Mouse (Mus musculus): ENCODE results near the gene Tmem59. TPM values are rescaled to one million over a fixed set of nuclear protein-coding genes. Genes with fewer than 3 reads are reported as not detected.

The Tmem59 gene
- polyA plus RNA-seq, 1 experiment from 2014 or later = 395 TPM

- WGBS = 79% methylated on average over 2 of the region's 2 CpGs
- peaks cover 34% of the 10 kb centered on the region for H3K4me1 ChIP-seq (replicated peaks)
- H3K4me3 ChIP-seq (replicated peaks) = no peak overlapping the region
- H3K27ac ChIP-seq = no peak overlapping the region
- H3K9ac ChIP-seq (replicated peaks) = no peak overlapping the region
- H3K36me3 ChIP-seq = peaks cover 17% of the 10 kb centered on the region
- no peak overlapping the region for H3K4me2 ChIP-seq (replicated peaks)
- no peaks in the 10 kb centered on the region for H3K27me3 ChIP-seq
- H3K9me3 ChIP-seq = no peaks in the 10 kb centered on the region
- no peak for ATAC-seq
Measured at GRCm38 (mm10) chr4:107182796-107183195, 4.6 kb downstream of the Tmem59 start.

GRCm38 (mm10) chr4:107183203-107183602 lies 5.0 kb downstream of the Tmem59 start:
- H3K4me3 ChIP-seq (replicated peaks) = no peak overlapping the region
- no peak overlapping the region for H3K9ac ChIP-seq (replicated peaks)
- peaks cover 21% of the 10 kb centered on the region for H3K36me3 ChIP-seq
- no peak overlapping the region for H3K27ac ChIP-seq
- no peak for ATAC-seq
- no peaks in the 10 kb centered on the region for H3K9me3 ChIP-seq
- peaks cover 32% of the 10 kb centered on the region for H3K4me1 ChIP-seq (replicated peaks)
- WGBS = 93% methylated on average over 4 of the region's 4 CpGs
- H3K4me2 ChIP-seq (replicated peaks) = no peak overlapping the region
- no peaks in the 10 kb centered on the region for H3K27me3 ChIP-seq

GRCm38 (mm10) chr4:107185703-107186102 lies 7.5 kb downstream of the Tmem59 start:
- WGBS = 72% methylated on average over 3 of the region's 3 CpGs
- no peak for ATAC-seq
- H3K9me3 ChIP-seq = no peaks in the 10 kb centered on the region

GRCm38 (mm10) chr4:107193841-107194240 lies 15.6 kb downstream of the Tmem59 start:
- peaks cover 82% of the 10 kb centered on the region for H3K36me3 ChIP-seq
- H3K27ac ChIP-seq = no peak overlapping the region
- H3K27me3 ChIP-seq = no peaks in the 10 kb centered on the region
- no peak overlapping the region for H3K4me2 ChIP-seq (replicated peaks)
- WGBS = 99% methylated on average over 3 of the region's 3 CpGs
- ATAC-seq = no peak
- H3K4me1 ChIP-seq (replicated peaks) = no peaks in the 10 kb centered on the region
- H3K9me3 ChIP-seq = no peaks in the 10 kb centered on the region
- H3K9ac ChIP-seq (replicated peaks) = no peak overlapping the region
- H3K4me3 ChIP-seq (replicated peaks) = no peak overlapping the region

More at GRCm38 (mm10) chr4:107185703-107186102, 7.5 kb downstream of the Tmem59 start:
- H3K36me3 ChIP-seq = peaks cover 43% of the 10 kb centered on the region
- H3K9ac ChIP-seq (replicated peaks) = no peak overlapping the region
- no peaks in the 10 kb centered on the region for H3K27me3 ChIP-seq
- no peak overlapping the region for H3K4me3 ChIP-seq (replicated peaks)
- H3K27ac ChIP-seq = no peak overlapping the region
- H3K4me1 ChIP-seq (replicated peaks) = peaks cover 22% of the 10 kb centered on the region
- H3K4me2 ChIP-seq (replicated peaks) = no peak overlapping the region

- WGBS = 95% methylated on average over 2 of the region's 2 CpGs
- Histone ChIP-seq H3K4me2 (replicated peaks) (no peak overlapping the region), H3K27ac (no peak overlapping the region), H3K4me3 (replicated peaks) (no peak overlapping the region), H3K9ac (replicated peaks) (no peak overlapping the region), H3K4me1 (replicated peaks) (no peaks in the 10 kb centered on the region), H3K9me3 (no peaks in the 10 kb centered on the region), H3K36me3 (peaks cover 86% of the 10 kb centered on the region), H3K27me3 (no peaks in the 10 kb centered on the region)
- ATAC-seq = no peak
Measured at GRCm38 (mm10) chr4:107196454-107196853, 18.3 kb downstream of the Tmem59 start.

GRCm38 (mm10) chr4:107198072-107198471 lies 19.9 kb downstream of the Tmem59 start:
- no peak overlapping the region for H3K9ac ChIP-seq (replicated peaks)
- H3K36me3 ChIP-seq = peaks cover 90% of the 10 kb centered on the region
- no peak overlapping the region for H3K27ac ChIP-seq
- WGBS = 96% methylated on average over 5 of the region's 5 CpGs
- H3K4me1 ChIP-seq (replicated peaks) = no peaks in the 10 kb centered on the region
- H3K27me3 ChIP-seq = no peaks in the 10 kb centered on the region
- ATAC-seq = no peak
- no peak overlapping the region for H3K4me2 ChIP-seq (replicated peaks)
- no peaks in the 10 kb centered on the region for H3K9me3 ChIP-seq
- H3K4me3 ChIP-seq (replicated peaks) = no peak overlapping the region

- peaks cover 96% of the 10 kb centered on the region for H3K36me3 ChIP-seq
- H3K4me3 ChIP-seq (replicated peaks) = no peak overlapping the region
- no peaks in the 10 kb centered on the region for H3K27me3 ChIP-seq
- no peak overlapping the region for H3K27ac ChIP-seq
- WGBS = 97% methylated on average over 3 of the region's 3 CpGs
- no peaks in the 10 kb centered on the region for H3K4me1 ChIP-seq (replicated peaks)
- no peaks in the 10 kb centered on the region for H3K9me3 ChIP-seq
- H3K9ac ChIP-seq (replicated peaks) = no peak overlapping the region
- no peak for ATAC-seq
- no peak overlapping the region for H3K4me2 ChIP-seq (replicated peaks)
Measured at GRCm38 (mm10) chr4:107201779-107202178, 23.6 kb downstream of the Tmem59 start.

DNA sequence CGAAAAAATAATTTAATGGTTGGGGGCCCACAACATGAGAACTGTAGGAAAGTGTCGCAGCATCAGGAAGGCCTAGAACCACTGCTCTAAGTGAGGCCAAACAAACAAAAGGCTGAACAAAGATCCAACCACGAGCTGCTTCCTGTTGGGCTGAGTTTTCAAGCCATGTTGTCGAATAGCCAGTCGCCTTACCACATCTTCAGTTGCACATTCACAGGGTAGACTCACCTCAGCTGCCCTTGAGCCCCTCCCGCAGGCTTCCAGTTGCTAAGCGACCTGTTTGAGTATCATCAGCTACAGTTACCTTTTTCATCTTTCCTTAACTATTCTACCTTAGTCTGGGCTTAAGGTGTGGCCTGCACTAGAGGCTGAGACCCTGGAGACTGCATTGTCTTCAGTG lies 24.8 kb downstream of the Tmem59 start:
- ATAC-seq = no peak
- Histone ChIP-seq H3K27ac (no peak overlapping the region), H3K4me2 (replicated peaks) (no peak overlapping the region), H3K4me1 (replicated peaks) (no peaks in the 10 kb centered on the region), H3K36me3 (peaks cover 93% of the 10 kb centered on the region), H3K27me3 (no peaks in the 10 kb centered on the region), H3K9me3 (no peaks in the 10 kb centered on the region), H3K9ac (replicated peaks) (no peak overlapping the region), H3K4me3 (replicated peaks) (no peak overlapping the region)
- 88% methylated on average over 7 of the region's 7 CpGs for WGBS

DNA sequence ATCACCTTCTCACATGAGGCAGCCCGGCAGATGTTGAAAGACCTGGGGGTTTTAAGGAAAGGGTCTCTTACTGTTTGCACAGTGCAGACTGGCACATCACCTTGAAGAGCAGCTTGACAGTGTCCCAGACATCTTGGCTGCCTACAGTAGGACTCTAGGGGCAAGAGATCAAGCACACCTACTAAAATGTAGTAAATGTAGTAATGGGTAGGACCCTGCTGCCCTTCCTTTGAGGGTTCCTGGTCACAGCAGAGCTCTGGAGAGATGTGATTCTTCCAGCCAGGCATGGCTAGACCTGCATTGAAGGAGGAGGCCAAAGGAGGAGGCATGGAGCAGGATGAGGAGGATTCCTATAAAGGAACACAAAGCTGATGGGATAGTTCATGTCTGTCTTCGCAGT lies 28.8 kb downstream of the Tmem59 start:
- Histone ChIP-seq H3K4me1 (replicated peaks) (no peaks in the 10 kb centered on the region), H3K9me3 (no peaks in the 10 kb centered on the region), H3K9ac (replicated peaks) (no peak overlapping the region), H3K36me3 (peaks cover 61% of the 10 kb centered on the region), H3K4me3 (replicated peaks) (no peak overlapping the region), H3K4me2 (replicated peaks) (no peak overlapping the region), H3K27me3 (no peaks in the 10 kb centered on the region), H3K27ac (no peak overlapping the region)
- no peak for ATAC-seq
- 95% methylated on average over 2 of the region's 2 CpGs for WGBS

- no peak within 1 kb of the TSS for H3K4me3 ChIP-seq (replicated peaks)
- no peaks in the 10 kb centered on the region for H3K27me3 ChIP-seq
- peaks cover 43% of the 10 kb centered on the region for H3K36me3 ChIP-seq
- H3K4me2 ChIP-seq (replicated peaks) = no peak within 1 kb of the TSS
- no peak for ATAC-seq
- no peak within 1 kb of the TSS for H3K27ac ChIP-seq
- H3K9ac ChIP-seq (replicated peaks) = no peak within 1 kb of the TSS
- 92% methylated on average over 3 of the region's 3 CpGs for WGBS
- H3K4me1 ChIP-seq (replicated peaks) = no peaks in the 10 kb centered on the region
- H3K9me3 ChIP-seq = no peaks in the 10 kb centered on the region
Measured at GRCm38 (mm10) chr4:107208880-107209279, 30.7 kb downstream of the Tmem59 start, which contains the start of gene Ldlrad1. TSS of gene Ldlrad1 (plus strand) at chr4:107209180.

DNA sequence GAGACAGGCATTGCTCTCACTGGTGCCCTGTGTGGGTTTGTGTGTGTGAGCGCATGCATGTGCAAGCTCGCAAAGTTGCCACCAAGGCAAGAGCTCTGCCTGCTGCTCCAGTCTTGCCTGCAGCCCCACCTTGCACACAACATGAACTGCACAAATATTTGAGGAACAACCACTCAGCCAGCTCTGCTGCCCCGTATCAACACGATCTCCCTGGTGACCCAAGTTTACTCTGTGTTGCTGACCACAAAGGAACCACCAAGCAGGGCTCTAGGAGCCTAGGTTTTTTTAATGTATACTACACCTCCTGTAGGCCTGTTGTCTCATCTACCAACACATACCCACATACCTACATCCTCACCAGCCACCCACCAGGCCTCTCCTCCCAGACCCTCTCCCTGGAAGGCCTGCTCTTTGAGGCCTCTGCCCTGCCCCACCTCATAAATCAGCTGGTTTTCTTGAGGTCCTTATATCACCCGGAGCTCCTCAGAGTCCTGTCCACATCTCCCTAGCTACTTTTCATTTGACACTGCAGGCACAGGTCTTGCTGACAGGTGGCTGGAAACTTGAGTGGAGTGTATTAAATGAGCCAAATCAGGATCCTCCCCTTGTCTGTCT lies 32.4 kb downstream of the Tmem59 start:
- Histone ChIP-seq H3K4me2 (replicated peaks) (no peak overlapping the region), H3K27ac (no peak overlapping the region), H3K4me3 (replicated peaks) (no peak overlapping the region), H3K9ac (replicated peaks) (no peak overlapping the region), H3K27me3 (no peaks in the 10 kb centered on the region), H3K4me1 (replicated peaks) (no peaks in the 10 kb centered on the region), H3K36me3 (peaks cover 26% of the 10 kb centered on the region), H3K9me3 (no peaks in the 10 kb centered on the region)
- WGBS = 85% methylated on average over 5 of the region's 5 CpGs
- ATAC-seq = no peak

- no peak overlapping the region for H3K4me3 ChIP-seq (replicated peaks)
- H3K4me2 ChIP-seq (replicated peaks) = no peak overlapping the region
- no peak overlapping the region for H3K27ac ChIP-seq
- no peak overlapping the region for H3K9ac ChIP-seq (replicated peaks)
- ATAC-seq = no peak
- H3K36me3 ChIP-seq = peaks cover 18% of the 10 kb centered on the region; the same call in 1 of the 2 replicates
- WGBS = 78% methylated on average over 4 of the region's 4 CpGs
- no peaks in the 10 kb centered on the region for H3K9me3 ChIP-seq
- no peaks in the 10 kb centered on the region for H3K27me3 ChIP-seq
- H3K4me1 ChIP-seq (replicated peaks) = no peaks in the 10 kb centered on the region
Measured at GRCm38 (mm10) chr4:107211465-107211864, 33.3 kb downstream of the Tmem59 start.

GRCm38 (mm10) chr4:107211936-107212335 lies 33.7 kb downstream of the Tmem59 start:
- 87% methylated on average over 5 of the region's 5 CpGs for whole genome bisulfite sequencing
- no peak overlapping the region for H3K9ac ChIP-seq (replicated peaks)
- peaks cover 15% of the 10 kb centered on the region; the same call in 1 of the 2 replicates for H3K36me3 ChIP-seq

More at GRCm38 (mm10) chr4:107211936-107212335, 33.7 kb downstream of the Tmem59 start:
- no peak overlapping the region for H3K4me2 ChIP-seq (replicated peaks)
- no peaks in the 10 kb centered on the region for H3K9me3 ChIP-seq
- no peak overlapping the region for H3K27ac ChIP-seq
- H3K27me3 ChIP-seq = no peaks in the 10 kb centered on the region
- H3K4me3 ChIP-seq (replicated peaks) = no peak overlapping the region
- no peak for ATAC-seq
- H3K4me1 ChIP-seq (replicated peaks) = no peaks in the 10 kb centered on the region
